Mouse (Mus musculus) erythroid progenitor cell, adult 5-6 weeks (primary cell): ENCODE measurements around the gene Gm42906. TPM values are rescaled to one million over a fixed set of nuclear protein-coding genes. Genes with fewer than 3 reads are reported as not detected.

ENCODE experiments used
- ATAC-seq: replicated peaks from 2 replicates; pipeline ENCODE4 v1.8.0; 2016; ENCODE audit warnings: moderate number of reproducible peaks, mild to moderate bottlenecking, moderate TSS enrichment, inconsistent platforms; ENCODE audit not compliant: poor library complexity, low FRiP score, severe bottlenecking
- total RNA-seq, 2 experiments: library from RNA; stranded (forward) in 1 of 2; stranded (reverse) in 1 of 2; fragments of 150-400 nt in 1 of 2; fragments of 186-747, 209-891 nt in 1 of 2; gene quantifications; 2 replicates each; pipeline versions ENCODE4 v1.2.3 to v1.2.4; 2015 to 2017; ENCODE audit warnings: low replicate concordance in 2 of 2

Gene Gm42906
- total RNA-seq (2015; ENCODE audit: low replicate concordance) (not detected in 2 replicates), total RNA-seq (2017; ENCODE audit: low replicate concordance) (not detected in 2 replicates)

GRCm38 (mm10) chr5:151428113-151428756, at the start of gene Gm42906:
Gene Gm42906, minus strand, starts transcription at chr5:151428163.
- no peak for ATAC-seq

GRCm38 (mm10) chr5:151445695-151446094, 17.7 kb upstream of the Gm42906 start:
- no peak for ATAC-seq

GRCm38 (mm10) chr5:151435106-151435505, 7.1 kb upstream of the Gm42906 start:
- no peak for ATAC-seq

GRCm38 (mm10) chr5:151426466-151426865, 1.5 kb downstream of the Gm42906 start:
- ATAC-seq: no peak

- ATAC-seq: no peak
Observed at GRCm38 (mm10) chr5:151422692-151423091, 5.3 kb downstream of the Gm42906 start.

GRCm38 (mm10) chr5:151421859-151422258, 6.1 kb downstream of the Gm42906 start:
- ATAC-seq: no peak

- peak; percentile 83 for ATAC-seq
Observed at GRCm38 (mm10) chr5:151418551-151418950, 9.4 kb downstream of the Gm42906 start.

GRCm38 (mm10) chr5:151417421-151418038, 10.4 kb downstream of the Gm42906 start:
- peak; percentile 50 for ATAC-seq

- no peak for ATAC-seq
Observed at GRCm38 (mm10) chr5:151416988-151417387, 11.0 kb downstream of the Gm42906 start.

- peak; percentile 58 for ATAC-seq
Observed at GRCm38 (mm10) chr5:151413617-151414016, 14.3 kb downstream of the Gm42906 start.

- ATAC-seq: peak; percentile 17; the same call in 1 of the 2 replicates
Observed at GRCm38 (mm10) chr5:151412666-151413463, 15.1 kb downstream of the Gm42906 start.

GRCm38 (mm10) chr5:151410006-151410405, 18.0 kb downstream of the Gm42906 start:
- ATAC-seq: no peak

GRCm38 (mm10) chr5:151409282-151409681, 18.7 kb downstream of the Gm42906 start:
- no peak for ATAC-seq

- no peak for ATAC-seq
Observed at GRCm38 (mm10) chr5:151408124-151408900, 19.7 kb downstream of the Gm42906 start.

- no peak for ATAC-seq
Observed at GRCm38 (mm10) chr5:151407493-151407892, 20.5 kb downstream of the Gm42906 start.

- no peak for ATAC-seq
Observed at GRCm38 (mm10) chr5:151406276-151406675, 21.7 kb downstream of the Gm42906 start.

- ATAC-seq: no peak
Observed at GRCm38 (mm10) chr5:151405314-151405903, 22.6 kb downstream of the Gm42906 start.

- ATAC-seq: no peak
Observed at GRCm38 (mm10) chr5:151403586-151403985, 24.4 kb downstream of the Gm42906 start.

GRCm38 (mm10) chr5:151400557-151400944, 27.4 kb downstream of the Gm42906 start:
- ATAC-seq: no peak
